Mouse (Mus musculus) urinary bladder, postnatal 25 days (tissue): ENCODE results near the gene Ube2m.

ENCODE experiments used
- DNase-seq: peaks from one replicate; pipeline ENCODE4 v3.0.0; 2022; ENCODE audit warnings: low spot score

Ube2m gene

DNA sequence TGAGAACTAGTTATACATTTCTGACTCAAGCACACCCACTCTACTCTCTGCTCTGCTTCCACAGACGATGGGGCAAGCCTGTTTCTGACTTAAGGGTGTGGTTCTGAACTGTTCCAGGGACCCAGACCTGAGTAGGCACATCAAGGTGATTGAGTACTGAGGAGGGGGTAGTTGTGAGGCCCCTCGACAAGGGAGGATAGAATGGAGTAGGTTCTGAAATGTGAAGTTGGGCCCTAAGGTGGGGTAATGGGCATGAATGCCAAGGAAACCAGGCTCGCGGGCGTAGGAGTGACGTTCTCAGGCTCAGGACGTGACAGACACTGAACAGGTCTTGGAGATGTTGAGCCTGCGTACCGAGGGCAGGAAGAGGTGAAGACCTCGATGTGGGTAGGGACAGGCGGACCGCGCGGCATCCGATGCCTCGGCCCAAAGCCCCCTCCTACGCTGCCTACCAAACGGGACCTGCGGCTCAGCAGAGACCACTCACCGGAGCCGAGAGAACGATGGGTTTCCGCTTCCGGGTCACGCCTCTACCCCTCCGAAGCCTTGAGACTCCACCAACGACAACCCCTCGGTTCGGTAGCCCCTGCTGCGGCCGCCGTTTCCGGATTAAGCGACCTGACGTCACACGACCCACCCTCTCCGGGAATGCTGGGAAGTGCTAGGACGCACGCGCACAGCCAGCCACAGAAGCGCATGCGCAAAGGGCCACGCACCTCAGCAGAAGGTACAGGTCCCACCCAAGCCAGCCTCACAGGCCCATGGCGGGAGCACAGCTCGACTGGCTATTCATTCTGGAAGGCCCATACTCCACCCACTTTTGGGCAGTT is 3.7 kb downstream of the Ube2m start, which contains the start of gene Chmp2a:
TSS of gene Chmp2a (minus strand) at position 660 of the 830 bp plus-strand sequence.
- peak; percentile 97 for DNase-seq

GRCm38 (mm10) chr7:13033451-13034147 is 4.5 kb downstream of the Ube2m start:
- DNase-seq, result no peak

DNA sequence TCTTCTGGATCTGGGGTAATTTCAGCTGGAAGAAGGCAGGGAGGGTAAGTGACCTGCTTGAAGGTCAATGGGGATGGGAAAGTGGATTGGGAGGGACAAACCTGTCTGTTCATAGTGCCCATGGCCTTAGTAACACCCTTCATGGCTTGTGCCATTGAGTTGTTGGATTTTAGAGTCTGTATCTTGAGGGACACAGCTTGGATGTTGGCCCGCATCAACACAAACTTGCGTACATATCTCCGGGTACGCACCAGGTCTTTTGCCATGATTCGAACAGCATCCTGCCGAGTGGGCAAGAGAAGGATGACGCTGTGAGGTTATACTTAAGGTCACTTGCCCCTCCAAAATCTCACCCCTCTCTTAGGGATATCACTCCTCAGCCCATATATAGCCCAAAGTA is 5.5 kb downstream of the Ube2m start:
- DNase-seq, result no peak

DNA sequence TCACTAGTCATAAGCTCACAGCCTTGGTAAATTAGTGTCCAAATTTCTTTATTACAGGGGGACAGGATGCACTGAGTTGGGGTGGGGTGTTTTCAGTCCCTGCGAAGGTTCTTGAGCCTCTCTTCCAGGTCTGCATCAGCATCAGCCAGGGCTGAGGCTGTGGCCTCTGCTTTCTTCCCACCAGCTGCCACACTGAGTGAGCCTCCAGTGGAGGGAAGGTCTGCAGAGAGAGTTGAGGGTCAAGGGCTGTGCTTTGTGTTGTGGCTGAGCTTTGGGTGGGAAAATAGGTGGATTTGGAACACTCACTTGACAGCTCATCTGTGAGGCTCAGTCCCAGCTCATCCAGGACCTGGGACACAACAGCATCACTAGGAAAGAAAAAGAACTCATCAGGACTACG is 6.1 kb downstream of the Ube2m start:
- DNase-seq, result no peak

- DNase-seq, result no peak
Measured at GRCm38 (mm10) chr7:13031069-13031468, 7.0 kb downstream of the Ube2m start.

GRCm38 (mm10) chr7:13028986-13029385 is 9.1 kb downstream of the Ube2m start:
- no peak for DNase-seq

DNA sequence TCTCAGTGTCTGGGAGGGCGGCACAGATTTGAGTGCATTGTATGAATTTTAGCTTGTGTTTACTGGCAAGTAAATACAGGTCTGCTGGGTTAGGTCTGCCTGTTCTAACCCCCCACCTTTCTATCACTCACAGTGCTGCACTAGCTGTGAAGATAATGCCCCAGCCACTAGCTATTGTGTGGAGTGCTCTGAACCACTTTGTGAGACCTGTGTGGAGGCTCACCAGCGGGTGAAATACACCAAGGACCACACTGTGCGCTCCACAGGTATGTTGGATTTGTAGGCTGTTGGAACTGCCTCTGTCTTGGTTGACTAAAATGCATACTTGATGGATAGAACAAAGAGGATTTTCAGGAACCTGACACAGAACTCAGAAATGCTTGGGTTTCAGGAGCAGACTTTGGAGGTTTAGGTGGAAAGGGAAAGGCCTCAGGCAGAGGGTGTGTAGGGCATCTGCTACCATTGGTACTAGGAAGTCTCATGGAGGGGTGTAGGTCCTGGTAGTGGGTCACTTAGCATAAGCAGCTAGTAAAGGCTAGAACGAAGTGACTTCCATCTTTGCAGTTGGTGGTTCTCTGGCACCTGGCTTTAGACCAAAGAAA is 12.5 kb downstream of the Ube2m start:
- no peak for DNase-seq

GRCm38 (mm10) chr7:13024805-13025204 is 13.3 kb downstream of the Ube2m start:
- peak; percentile 72 for DNase-seq

DNA sequence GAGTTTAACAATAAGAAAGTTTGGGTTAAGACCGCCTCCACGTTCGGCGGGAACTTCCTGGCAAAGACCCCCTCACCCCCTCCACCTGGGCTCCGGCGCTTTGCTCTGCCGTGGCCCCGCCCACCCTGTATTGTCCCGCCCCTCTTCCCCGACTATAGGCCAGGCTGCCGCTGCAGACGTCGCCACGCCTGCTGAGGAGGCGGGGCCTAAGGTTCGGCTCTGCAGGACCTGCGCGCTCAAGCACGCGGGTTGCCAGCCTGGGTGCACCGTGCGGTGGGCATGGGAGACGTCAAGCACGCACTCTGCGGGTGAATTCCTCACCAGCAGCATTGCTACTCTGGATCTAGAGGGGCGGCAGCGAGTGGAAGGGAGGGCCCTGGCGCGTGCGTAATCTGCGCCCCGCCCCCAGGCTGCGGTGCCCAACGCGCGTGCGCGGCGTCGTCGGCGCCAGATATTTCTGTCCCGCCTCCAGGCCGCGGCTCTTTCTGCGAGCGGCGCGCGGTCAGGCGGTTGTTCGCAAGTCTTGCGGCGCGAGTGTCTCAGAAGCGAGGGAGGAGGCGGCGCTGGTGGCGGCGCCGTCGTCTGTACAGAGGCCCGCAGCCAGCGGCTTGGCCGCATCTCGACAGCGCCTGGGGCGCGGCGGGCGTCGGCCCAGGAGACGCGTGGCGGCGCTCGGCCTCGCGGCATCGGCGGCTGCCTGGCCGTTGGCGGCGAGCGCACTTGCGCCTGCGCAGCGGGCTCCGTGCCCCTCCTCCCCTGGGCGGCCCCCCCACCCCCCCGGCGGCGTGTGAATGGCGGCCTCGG is 13.9 kb downstream of the Ube2m start:
- peak; percentile 95 for DNase-seq

GRCm38 (mm10) chr7:13022773-13023535 is 15.1 kb downstream of the Ube2m start:
- DNase-seq, result peak; percentile 62

DNA sequence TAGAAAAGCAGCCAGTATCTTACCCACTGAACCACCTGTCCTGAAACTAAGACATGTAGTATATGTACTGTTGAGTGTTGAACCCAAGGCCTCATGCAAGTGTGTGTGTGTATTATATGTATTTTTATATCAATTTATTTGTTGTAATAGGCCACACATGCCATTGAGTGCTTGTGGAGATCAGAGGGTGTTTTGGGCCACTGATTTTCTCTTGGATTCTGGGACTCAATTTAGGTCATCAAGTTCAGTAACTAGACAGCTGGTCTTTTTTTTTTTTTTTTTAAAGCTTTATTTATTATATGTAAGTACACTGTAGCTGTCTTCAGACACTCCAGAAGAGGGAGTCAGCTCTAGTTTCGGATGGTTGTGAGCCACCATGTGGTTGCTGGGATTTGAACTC is 22.9 kb downstream of the Ube2m start:
- no peak for DNase-seq

GRCm38 (mm10) chr7:13014275-13014839 is 23.7 kb downstream of the Ube2m start:
- DNase-seq, result no peak

- DNase-seq, result no peak
Measured at GRCm38 (mm10) chr7:13013671-13014070, 24.4 kb downstream of the Ube2m start.

DNA sequence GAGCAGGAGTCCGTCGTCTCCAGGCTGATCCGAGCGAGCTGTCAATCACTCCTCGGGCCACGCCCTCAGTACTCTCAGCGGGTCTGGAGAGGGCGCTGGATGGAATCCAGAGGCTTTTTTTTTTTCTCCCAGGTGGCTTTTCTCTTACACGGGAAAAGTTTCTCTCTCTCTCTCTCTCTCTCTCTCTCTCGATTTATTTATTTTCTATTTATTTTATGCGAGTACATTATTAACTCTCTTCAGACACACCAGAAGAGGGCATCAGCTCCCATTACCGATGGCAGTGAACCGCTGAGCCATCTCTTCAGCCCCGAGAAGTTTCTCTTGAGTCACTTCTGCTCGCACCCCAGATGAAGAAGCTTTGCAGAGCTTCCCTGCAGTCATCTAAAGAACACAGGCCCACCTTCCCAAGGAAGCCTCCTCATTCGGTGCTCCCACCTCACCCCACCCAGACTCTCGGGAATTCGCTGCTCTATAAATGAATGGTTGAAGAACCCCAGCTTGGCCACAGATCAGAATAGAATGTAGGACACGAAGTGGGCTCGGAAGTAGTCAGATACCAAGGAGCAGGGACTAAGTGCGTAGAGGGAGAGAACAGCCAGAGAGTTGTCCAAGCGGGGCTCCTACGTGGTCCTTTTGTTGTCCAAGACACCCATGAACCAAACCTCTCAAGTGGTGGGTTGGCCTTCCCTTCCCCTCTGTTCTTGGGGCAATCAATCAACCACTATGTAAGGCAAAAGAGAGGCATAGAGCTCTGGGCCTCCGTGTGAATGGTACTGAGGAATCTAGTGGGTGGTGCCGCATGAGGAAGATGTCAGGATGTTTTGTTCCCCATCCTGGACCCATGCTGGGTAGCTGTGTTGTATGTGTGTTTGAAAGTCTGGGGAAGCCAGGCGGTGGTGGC is 27.8 kb downstream of the Ube2m start, which contains the start of gene Zbtb45:
TSS of gene Zbtb45 (minus strand) at position 30 of the 904 bp plus-strand sequence.
- no peak for DNase-seq

- peak; percentile 83 for DNase-seq
Measured at GRCm38 (mm10) chr7:13009143-13010004, 28.7 kb downstream of the Ube2m start.

DNA sequence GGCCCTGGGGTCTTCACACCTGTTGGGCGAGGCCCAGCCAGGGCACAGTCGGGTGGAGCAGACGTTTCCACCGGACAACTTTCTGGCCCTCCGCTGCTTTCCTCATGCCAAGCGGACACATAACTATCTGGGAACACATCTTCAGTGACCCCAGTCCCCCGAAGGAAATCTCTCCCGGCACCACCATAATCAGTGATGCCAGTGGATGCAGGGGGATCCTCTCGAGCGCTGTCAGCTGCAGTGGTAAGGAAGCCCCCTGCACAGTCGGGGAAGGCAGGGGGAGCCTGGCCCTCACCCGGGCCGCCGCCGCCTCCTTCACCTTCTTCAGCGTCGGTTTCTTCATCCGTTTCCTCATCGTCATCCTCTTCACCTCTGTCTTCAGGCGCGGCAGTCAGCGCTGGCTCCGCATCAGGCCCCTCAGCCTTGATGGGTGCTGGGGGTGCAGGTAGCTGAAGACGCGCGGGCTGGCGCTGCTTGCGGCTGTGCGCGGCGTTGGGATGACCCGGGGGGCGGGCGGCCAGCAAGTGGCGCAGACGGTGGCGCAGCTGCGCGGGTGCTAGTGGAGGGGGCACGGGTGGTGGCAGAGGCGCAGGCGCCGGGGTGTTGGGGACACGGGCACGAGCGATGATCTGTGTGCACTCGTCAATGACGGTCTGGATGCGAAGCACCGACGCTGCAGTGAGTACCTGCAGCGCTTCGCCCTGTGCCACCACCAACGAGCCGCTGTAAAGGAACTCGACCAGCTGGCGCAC is 30.6 kb downstream of the Ube2m start:
- no peak for DNase-seq

DNA sequence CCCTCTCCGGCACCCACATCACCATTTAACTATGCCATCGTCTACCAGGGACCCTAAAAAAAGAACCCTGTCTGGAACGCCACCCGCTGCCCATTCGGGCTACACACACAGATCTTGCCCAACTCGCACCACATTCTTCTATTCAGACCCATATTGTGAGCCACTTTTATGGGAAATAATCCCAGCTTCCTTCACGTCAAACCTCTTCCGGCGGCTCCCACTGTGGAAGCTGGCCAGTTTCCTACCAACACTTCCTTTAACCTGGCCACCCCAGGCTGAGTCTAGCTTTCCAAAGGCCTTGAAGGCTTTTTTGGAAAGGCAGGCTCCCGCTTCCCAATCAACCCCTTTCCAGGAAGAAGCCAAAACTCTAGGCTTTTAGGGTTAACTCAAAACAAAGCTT is 31.5 kb downstream of the Ube2m start:
- DNase-seq, result no peak

- no peak for DNase-seq
Measured at GRCm38 (mm10) chr7:13006011-13006410, 32.1 kb downstream of the Ube2m start.
